9 mouse cellular contexts compared by ENCODE assay signal in the genomic region with DNA sequence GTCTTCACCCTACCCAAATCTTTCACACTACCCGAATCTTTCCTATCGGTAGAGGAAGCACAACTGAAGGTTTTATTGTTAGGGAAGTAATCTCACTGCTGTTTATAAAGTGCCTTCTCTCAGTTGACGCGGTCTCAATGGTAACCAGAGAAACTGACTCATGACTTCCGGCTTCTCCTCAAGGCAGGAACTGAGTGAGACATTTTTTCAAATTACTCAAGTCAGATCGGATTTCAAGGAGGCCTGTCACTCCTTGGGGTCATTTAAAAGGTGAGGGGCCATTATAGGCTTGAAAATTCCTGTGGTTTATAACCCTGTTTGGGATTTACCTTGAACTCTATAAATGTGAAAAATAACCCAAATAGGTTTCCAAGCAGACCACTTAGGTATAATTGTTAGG.
DNase-seq lines count a peak whose midpoint lies in the region; TF ChIP-seq lines count a peak whose summit lies in the region.
"Had no signal": no experiment of that assay in that cellular context is flagged by ENCODE, and none has a peak within 500 bp of the region (broad histone marks: within the 10 kb centered on the region; RNA-seq: fewer than 3 reads in every experiment).

No protein-coding gene starts in this region.

- no peak for TF ChIP-seq POLR2A in liver, adult 2 months (IDR thresholded peaks at IDR 0.05; ENCODE audit: extremely low read depth, insufficient read depth, low read length)
- no peak for TF ChIP-seq POLR2A in bone marrow macrophage, adult 2 months (IDR thresholded peaks at IDR 0.05; ENCODE audit: borderline replicate concordance, low read depth, low read length)
- no peak for TF ChIP-seq POLR2A in small intestine, adult 2 months (IDR thresholded peaks at IDR 0.05; ENCODE audit: low read depth, low read length)

- no peaks in the 10 kb centered on the region for H3K36me3 ChIP-seq in liver, adult 2 months (ENCODE audit: control insufficient read depth, insufficient read depth, low read length)
- H3K36me3 ChIP-seq in small intestine, adult 2 months (ENCODE audit: control insufficient read depth, insufficient read depth, low read length) = no peaks in the 10 kb centered on the region
- H3K36me3 ChIP-seq: midbrain, embryonic 12.5 days had no signal

- no peaks in the 10 kb centered on the region for H3K79me2 ChIP-seq in liver, adult 2 months (ENCODE audit: control insufficient read depth, insufficient read depth, low read length)

- no peak overlapping the region for H3K27ac ChIP-seq in liver, adult 2 months (replicated peaks; ENCODE audit: insufficient read depth, low read depth, low read length)
- H3K27ac ChIP-seq in bone marrow macrophage, adult 2 months (ENCODE audit: insufficient read depth, low read depth, low read length) = peak overlapping the region; percentile 92
- peak overlapping the region; percentile 59; the same call in 1 of the 2 replicates for H3K27ac ChIP-seq in small intestine, adult 2 months (ENCODE audit: insufficient read depth, low read depth, low read length)
- H3K27ac ChIP-seq: midbrain, embryonic 12.5 days had no signal

- peak; percentile 49 for DNase-seq in liver, adult 2 months (ENCODE audit: extremely low read depth, low read depth, low spot score)
- no peak for DNase-seq in liver
- DNase-seq in kidney, postnatal 36 days = peak; percentile 3 to 15
- no peak for DNase-seq in retina, embryonic 14.5 days (ENCODE audit: low spot score)
- DNase-seq in frontal cortex, postnatal 14 days (ENCODE audit: low spot score in 2 of 2) = no peak
- no peak for DNase-seq in ovary, postnatal 14 days (ENCODE audit: low spot score)

- TF ChIP-seq CTCF in liver, adult 2 months (IDR thresholded peaks at IDR 0.05; ENCODE audit: low read depth, low read length) = no peak
- no peak for TF ChIP-seq CTCF in bone marrow macrophage, adult 2 months (IDR thresholded peaks at IDR 0.05; ENCODE audit: low read depth, low read length)
- TF ChIP-seq CTCF in small intestine, adult 2 months (IDR thresholded peaks at IDR 0.05; ENCODE audit: extremely low read depth, insufficient read length, insufficient replicate concordance, low read depth, low read length) = no peak

- H3K9ac ChIP-seq in liver, adult 2 months (ENCODE audit: low read depth, low read length) = no peak overlapping the region
- H3K9ac ChIP-seq: midbrain, embryonic 12.5 days had no signal

- H3K4me1 ChIP-seq in liver, adult 2 months (ENCODE audit: control insufficient read depth, insufficient read depth, low read length) = peaks cover 5% of the 10 kb centered on the region; the same call in 1 of the 2 replicates
- peaks cover 52% of the 10 kb centered on the region for H3K4me1 ChIP-seq in bone marrow macrophage, adult 2 months (ENCODE audit: control insufficient read depth, insufficient read depth, low read length)
- H3K4me1 ChIP-seq in small intestine, adult 2 months (ENCODE audit: control insufficient read depth, insufficient read depth, insufficient read length, low read length) = peaks cover 11% of the 10 kb centered on the region; the same call in 1 of the 2 replicates

- no peak overlapping the region for H3K4me3 ChIP-seq in liver, adult 2 months (ENCODE audit: insufficient read depth, low read depth, low read length)
- no peak overlapping the region for H3K4me3 ChIP-seq in bone marrow macrophage, adult 2 months (ENCODE audit: insufficient read depth, low read length)
- H3K4me3 ChIP-seq in small intestine, adult 2 months (ENCODE audit: low read depth, low read length) = no peak overlapping the region
- H3K4me3 ChIP-seq: midbrain, embryonic 12.5 days had no signal

- WGBS in liver, adult 2 months = 62% methylated on average over 6 of the region's 6 CpGs
- 10% methylated on average over 6 of the region's 6 CpGs for WGBS in small intestine, adult 2 months

- H3K27me3 ChIP-seq in liver, adult 2 months (ENCODE audit: control insufficient read depth, insufficient read depth, low read length) = no peaks in the 10 kb centered on the region
- H3K27me3 ChIP-seq in small intestine, adult 2 months (ENCODE audit: control insufficient read depth, insufficient read depth, low read length) = no peaks in the 10 kb centered on the region; the same call in 1 of the 2 replicates
- H3K27me3 ChIP-seq: midbrain, embryonic 12.5 days had no signal

Comparison
In these comparisons a context has a peak if more than half of its experiments do, and no peak if none do; other contexts are left out.
1. DNase-seq: peak in liver, adult 2 months (single experiment) and kidney, postnatal 36 days (2 of 2); none in liver (single experiment), retina, embryonic 14.5 days (single experiment), frontal cortex, postnatal 14 days (0 of 2) and ovary, postnatal 14 days (single experiment).